Mouse (Mus musculus) myocyte (in vitro differentiated cells): ENCODE data around the gene Shisa3. TPM values are rescaled to one million over a fixed set of nuclear protein-coding genes. Genes with fewer than 3 reads are reported as not detected.

Experiments used
- H3K27me3 ChIP-seq: one replicate; pipeline ENCODE4 v1.6.1; 2011; ENCODE audit not compliant: control insufficient read depth, insufficient read depth, insufficient read length
- H3K36me3 ChIP-seq: one replicate; pipeline ENCODE4 v1.6.1; 2011; ENCODE audit not compliant: control insufficient read depth, insufficient read depth
- H3K4me2 ChIP-seq: one replicate; pipeline ENCODE4 v1.6.1; 2011; ENCODE audit warnings: low read depth, control low read depth
- H3K4me3 ChIP-seq: one replicate; pipeline ENCODE4 v1.5.1; 2011; ENCODE audit warnings: mild to moderate bottlenecking, control low read depth, moderate library complexity
- H3K79me2 ChIP-seq: one replicate; pipeline ENCODE4 v1.6.1; 2011; ENCODE audit not compliant: control insufficient read depth, insufficient read depth
- H3ac ChIP-seq: one replicate; pipeline ENCODE4 v1.6.1; 2011; ENCODE audit not compliant: control insufficient read depth, insufficient read length
- CEBPB ChIP-seq: IDR thresholded peaks from 2 replicates; pipeline ENCODE4 v1.6.1; 2011; ENCODE audit warnings: mild to moderate bottlenecking, moderate library complexity; ENCODE audit not compliant: poor library complexity, insufficient read depth, severe bottlenecking
- E2F4 ChIP-seq: IDR thresholded peaks from one replicate; pipeline ENCODE4 v1.6.1; 2011; ENCODE audit warnings: mild to moderate bottlenecking, control low read depth, moderate library complexity; ENCODE audit not compliant: insufficient read depth
- MAX ChIP-seq: IDR thresholded peaks from one replicate; pipeline ENCODE4 v1.6.1; 2011; ENCODE audit warnings: low read depth, mild to moderate bottlenecking, control low read depth
- MYOD1 ChIP-seq, 3 experiments: IDR thresholded peaks; one replicate each; pipeline ENCODE4 v1.6.1; 2011; ENCODE audit warnings: control low read depth in 2 of 3, low read depth in 2 of 3, mild to moderate bottlenecking in 2 of 3, moderate library complexity in 1 of 3; ENCODE audit not compliant: insufficient read length in 2 of 3, control insufficient read depth in 1 of 3
- MYOG ChIP-seq, 3 experiments: IDR thresholded peaks; one replicate each; pipeline ENCODE4 v1.6.1; 2011; ENCODE audit warnings: control low read depth in 2 of 3, low read depth in 2 of 3, mild to moderate bottlenecking in 2 of 3; ENCODE audit not compliant: insufficient read length in 2 of 3, control insufficient read depth in 1 of 3, insufficient read depth in 1 of 3
- POLR2A ChIP-seq: IDR thresholded peaks from one replicate; pipeline ENCODE4 v1.6.1; 2011; ENCODE audit warnings: low read depth, mild to moderate bottlenecking, control low read depth, moderate library complexity; ENCODE audit not compliant: insufficient read length
- POLR2AphosphoS2 ChIP-seq: IDR thresholded peaks from one replicate; pipeline ENCODE4 v1.6.1; 2011; ENCODE audit warnings: low read depth, control low read depth; ENCODE audit not compliant: insufficient read length
- REST ChIP-seq: IDR thresholded peaks from one replicate; pipeline ENCODE4 v1.6.1; 2011; ENCODE audit warnings: mild to moderate bottlenecking, control low read depth, moderate library complexity; ENCODE audit not compliant: insufficient read depth, insufficient read length
- SRF ChIP-seq: IDR thresholded peaks from one replicate; pipeline ENCODE4 v1.6.1; 2011; ENCODE audit warnings: low read depth; ENCODE audit not compliant: control insufficient read depth, insufficient read length
- TCF12 ChIP-seq: IDR thresholded peaks from one replicate; pipeline ENCODE4 v1.6.1; 2011; ENCODE audit warnings: mild to moderate bottlenecking, control low read depth; ENCODE audit not compliant: poor library complexity, insufficient read depth, severe bottlenecking
- TCF3 ChIP-seq: IDR thresholded peaks from one replicate; pipeline ENCODE4 v1.6.1; 2011; ENCODE audit warnings: low read depth, control low read depth; ENCODE audit not compliant: insufficient read length
- USF1 ChIP-seq: IDR thresholded peaks from one replicate; pipeline ENCODE4 v1.6.1; 2011; ENCODE audit warnings: low read depth, mild to moderate bottlenecking, control low read depth, moderate library complexity
- polyA plus RNA-seq: library from polyadenylated mRNA; unstranded; fragments of >200 nt; fragmentation: generic; extraction: Trizol; gene quantifications from one replicate; pipeline ENCODE4 v1.2.1, GENCODE M21; 2012; ENCODE audit warnings: missing spikeins

Gene Shisa3
- polyA plus RNA-seq, 1 experiment, result not detected

DNA sequence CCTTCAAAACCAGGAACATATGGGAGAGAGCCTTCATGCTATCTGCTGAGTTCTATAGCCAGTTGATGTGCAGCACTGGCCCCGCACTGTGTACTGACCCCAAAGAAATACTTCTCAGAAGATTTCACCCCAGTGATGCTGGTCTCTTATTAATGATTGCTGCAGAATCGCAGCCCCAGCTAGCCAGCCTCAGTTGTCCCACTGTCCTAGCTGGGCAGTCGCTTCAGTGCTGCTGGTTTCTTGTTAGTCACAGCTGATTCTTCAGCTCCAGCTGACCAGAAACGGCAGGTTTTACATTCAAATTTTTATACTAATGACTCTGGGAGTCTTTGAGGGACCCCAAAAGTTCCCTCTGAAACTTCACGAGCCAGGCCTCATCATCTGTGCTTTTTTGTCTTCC is 42.3 kb downstream of the Shisa3 start:
- no peaks in the 10 kb centered on the region for H3K36me3 ChIP-seq
- H3ac ChIP-seq, result no peak overlapping the region
- H3K4me3 ChIP-seq, result no peak overlapping the region
- no peaks in the 10 kb centered on the region for H3K27me3 ChIP-seq
- no peak overlapping the region for H3K4me2 ChIP-seq
- no peaks in the 10 kb centered on the region for H3K79me2 ChIP-seq
- TF ChIP-seq POLR2AphosphoS2 (no peak), MYOG (IDR thresholded peaks at IDR 0.05; ENCODE audit: control insufficient read depth in 1 of 3, insufficient read depth in 1 of 3, insufficient read length in 2 of 3, low read depth in 2 of 3) (no peak), CEBPB (no peak), POLR2A (no peak), TCF12 (no peak), E2F4 (no peak)

DNA sequence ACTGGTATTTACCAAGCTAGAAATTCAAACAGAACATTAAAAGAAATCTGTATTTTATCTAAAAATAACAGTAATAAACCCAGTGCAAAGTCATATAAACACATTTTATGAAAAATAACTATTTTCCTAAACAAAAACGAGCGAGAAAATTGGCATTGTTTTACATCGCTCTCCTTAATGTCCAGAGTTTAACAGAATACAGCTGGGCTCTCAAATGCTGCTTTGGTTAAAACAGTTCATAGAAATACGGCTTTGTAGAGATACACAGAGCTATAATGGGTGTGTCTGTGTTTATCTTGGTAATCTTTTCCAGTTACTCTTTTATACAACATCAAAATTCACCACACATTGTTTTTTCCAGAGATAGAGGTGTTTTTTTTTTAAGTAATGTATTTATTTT is 44.8 kb downstream of the Shisa3 start:
- Histone ChIP-seq H3K27me3 (no peaks in the 10 kb centered on the region), H3ac (no peak overlapping the region), H3K36me3 (no peaks in the 10 kb centered on the region), H3K4me3 (no peak overlapping the region), H3K4me2 (no peak overlapping the region), H3K79me2 (no peaks in the 10 kb centered on the region)
- TF ChIP-seq POLR2A, result no peak
- no peak for TF ChIP-seq CEBPB
- TF ChIP-seq SRF, result no peak
- TF ChIP-seq TCF12, result no peak
- no peak for TF ChIP-seq E2F4
- TF ChIP-seq REST, result no peak
- TF ChIP-seq USF1, result no peak
- no peak for TF ChIP-seq MYOG (IDR thresholded peaks at IDR 0.05; ENCODE audit: control insufficient read depth in 1 of 3, insufficient read depth in 1 of 3, insufficient read length in 2 of 3, low read depth in 2 of 3)
- TF ChIP-seq TCF3, result no peak
- TF ChIP-seq MAX, result no peak
- no peak for TF ChIP-seq POLR2AphosphoS2
- no peak for TF ChIP-seq MYOD1 (IDR thresholded peaks at IDR 0.05; ENCODE audit: control insufficient read depth in 1 of 3, insufficient read length in 2 of 3, low read depth in 2 of 3)

DNA sequence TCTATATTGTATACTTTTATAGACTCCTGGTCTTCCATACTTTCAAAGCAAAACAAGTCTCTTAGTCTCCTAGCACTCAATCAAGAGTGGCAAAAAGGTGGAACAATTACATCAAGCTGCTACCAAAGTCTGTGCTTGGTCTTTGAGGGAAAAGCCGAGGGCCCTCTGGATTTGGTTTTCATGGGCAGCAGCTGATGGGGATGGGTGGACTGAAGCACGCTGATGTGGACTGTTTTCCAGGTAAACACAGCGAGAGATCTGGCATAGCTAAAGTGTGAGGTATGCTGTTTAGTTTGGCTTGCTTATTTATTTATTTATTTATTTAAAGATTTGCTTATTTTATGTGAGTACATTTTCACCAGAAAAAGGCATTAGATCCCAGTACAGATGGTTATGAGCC is 45.9 kb downstream of the Shisa3 start:
- Histone ChIP-seq H3K4me2 (no peak overlapping the region), H3K27me3 (no peaks in the 10 kb centered on the region), H3K79me2 (no peaks in the 10 kb centered on the region), H3K36me3 (no peaks in the 10 kb centered on the region), H3ac (no peak overlapping the region), H3K4me3 (no peak overlapping the region)
- TF ChIP-seq REST (no peak), TCF3 (no peak), USF1 (no peak), MAX (no peak), POLR2AphosphoS2 (no peak), CEBPB (no peak), SRF (no peak), E2F4 (no peak), TCF12 (no peak), MYOG (IDR thresholded peaks at IDR 0.05; ENCODE audit: control insufficient read depth in 1 of 3, insufficient read depth in 1 of 3, insufficient read length in 2 of 3, low read depth in 2 of 3) (no peak), MYOD1 (IDR thresholded peaks at IDR 0.05; ENCODE audit: control insufficient read depth in 1 of 3, insufficient read length in 2 of 3, low read depth in 2 of 3) (no peak), POLR2A (no peak)

DNA sequence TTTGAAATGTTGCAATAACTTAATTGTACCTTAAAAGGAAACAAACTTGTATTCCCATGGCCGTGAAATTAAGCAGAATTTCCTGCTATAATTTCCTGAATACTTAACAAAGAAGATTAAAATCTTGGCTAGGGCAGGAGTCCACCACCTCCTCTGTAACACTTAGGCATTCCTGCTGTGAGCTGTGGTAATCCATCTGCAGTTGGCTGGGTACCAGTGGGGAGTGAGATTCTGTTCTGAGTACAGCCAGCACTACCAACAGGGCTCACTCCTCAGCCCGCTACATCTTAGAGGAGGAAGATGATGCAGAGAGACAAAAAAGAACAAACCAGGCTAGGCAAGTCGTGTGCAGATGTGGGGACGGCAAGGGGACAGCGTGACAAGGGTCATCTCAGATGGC is 46.9 kb downstream of the Shisa3 start:
- TF ChIP-seq POLR2A, result no peak
- H3K36me3 ChIP-seq, result no peaks in the 10 kb centered on the region
- no peak overlapping the region for H3K4me3 ChIP-seq
- H3ac ChIP-seq, result no peak overlapping the region
- H3K79me2 ChIP-seq, result no peaks in the 10 kb centered on the region
- no peaks in the 10 kb centered on the region for H3K27me3 ChIP-seq
- H3K4me2 ChIP-seq, result no peak overlapping the region

DNA sequence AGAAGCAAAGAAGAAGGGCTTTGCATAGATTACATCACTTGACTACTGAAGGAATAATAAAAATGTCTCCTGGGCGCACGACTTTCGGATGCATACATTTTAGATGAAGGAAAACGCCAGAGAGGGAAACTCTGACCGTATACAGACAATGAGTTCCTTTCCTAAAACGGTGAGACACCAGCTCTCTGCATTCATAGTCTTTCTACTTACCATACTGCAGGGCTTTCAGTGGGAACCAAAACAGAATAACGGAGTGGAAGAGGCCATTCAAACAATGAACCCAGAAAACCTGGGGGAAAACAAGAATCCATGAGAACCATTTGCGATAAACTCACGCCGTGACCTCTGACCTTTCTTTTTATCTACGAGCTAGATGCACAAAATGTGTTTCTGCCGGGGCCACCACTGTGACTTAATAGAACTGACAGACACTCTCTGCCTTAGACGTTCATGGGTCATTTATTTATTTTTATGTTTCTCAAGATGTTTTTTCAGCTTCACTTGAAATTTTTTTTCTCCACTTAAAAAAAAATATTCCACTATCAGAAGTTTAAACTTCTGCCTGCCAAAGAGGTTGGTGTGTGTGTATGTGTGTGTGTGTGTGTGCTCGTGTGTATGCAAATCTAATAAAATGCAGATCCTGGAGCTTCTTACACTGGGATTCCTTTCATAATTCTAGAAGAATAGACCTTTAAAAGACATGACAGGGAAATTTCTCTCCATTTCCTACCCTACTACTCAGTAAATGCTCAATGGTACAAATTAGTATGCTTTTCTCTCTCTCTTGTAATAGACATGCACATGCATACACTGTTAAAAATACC is 48.2 kb downstream of the Shisa3 start:
- no peak overlapping the region for H3K4me3 ChIP-seq
- no peaks in the 10 kb centered on the region for H3K36me3 ChIP-seq
- H3K4me2 ChIP-seq, result no peak overlapping the region
- TF ChIP-seq USF1, result no peak
- TF ChIP-seq E2F4, result no peak
- no peak for TF ChIP-seq MYOD1 (IDR thresholded peaks at IDR 0.05; ENCODE audit: control insufficient read depth in 1 of 3, insufficient read length in 2 of 3, low read depth in 2 of 3)
- no peak for TF ChIP-seq MAX
- no peak for TF ChIP-seq TCF3
- TF ChIP-seq CEBPB, result no peak
- TF ChIP-seq TCF12, result no peak
- TF ChIP-seq POLR2A, result no peak
- no peak for TF ChIP-seq MYOG (IDR thresholded peaks at IDR 0.05; ENCODE audit: control insufficient read depth in 1 of 3, insufficient read depth in 1 of 3, insufficient read length in 2 of 3, low read depth in 2 of 3)
- TF ChIP-seq POLR2AphosphoS2, result no peak
- no peak for TF ChIP-seq REST
- no peak for TF ChIP-seq SRF
- no peak overlapping the region for H3ac ChIP-seq
- H3K79me2 ChIP-seq, result no peaks in the 10 kb centered on the region
- H3K27me3 ChIP-seq, result no peaks in the 10 kb centered on the region
